Mouse (Mus musculus) embryonic fibroblast, embryonic 13.5 days (primary cell): ENCODE measurements around the gene Tbcd.

Experiments
- CTCF ChIP-seq: IDR thresholded peaks from 2 replicates; pipeline ENCODE4 v1.5.1; 2011; ENCODE audit warnings: mild to moderate bottlenecking, control low read depth, low read length, moderate library complexity, borderline replicate concordance; ENCODE audit not compliant: insufficient read depth
- POLR2A ChIP-seq: IDR thresholded peaks from 2 replicates; pipeline ENCODE4 v1.6.1; 2011; ENCODE audit warnings: low read depth, mild to moderate bottlenecking, control low read depth, low read length, moderate library complexity

GRCm38 (mm10) chr11:121552846-121553457, 101.2 kb downstream of the Tbcd start:
- TF ChIP-seq CTCF = no peak
- TF ChIP-seq POLR2A = no peak
